Comparison of ENCODE assay signal across 25 mouse cellular contexts in the genomic region with DNA sequence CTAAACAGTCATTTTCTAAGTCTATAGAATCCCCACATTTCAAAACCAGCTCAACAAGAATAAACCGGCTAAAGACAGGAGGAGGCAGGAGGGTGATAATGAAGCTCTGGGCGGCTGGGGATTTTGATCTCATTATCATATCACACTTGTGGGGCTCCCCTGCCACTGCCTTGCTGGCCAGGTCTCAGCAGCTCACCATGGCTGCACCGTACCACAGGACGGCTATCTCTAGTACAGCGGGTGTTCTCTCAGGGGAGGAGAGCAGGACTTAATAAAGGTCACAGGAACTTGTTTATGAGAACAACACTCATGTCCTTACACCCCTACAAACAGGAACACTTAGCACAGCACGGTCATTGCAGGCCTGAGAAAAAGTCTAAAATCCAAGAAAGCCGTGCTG. TPM values are rescaled to one million over a fixed set of nuclear protein-coding genes. Genes with fewer than 3 reads are reported as not detected.
A peak's percentile ranks its signal among the peaks of the same experiment; 100 is the strongest.
DNase-seq lines count a peak whose midpoint lies in the region; ATAC-seq and TF ChIP-seq lines count a peak whose summit lies in the region.
"Had no signal": no experiment of that assay in that cellular context is flagged by ENCODE, and none has a peak within 500 bp of the region (broad histone marks: within the 10 kb centered on the region; RNA-seq: fewer than 3 reads in every experiment).

No protein-coding gene starts in this region.

- peak; percentile 53; the same call in 1 of the 2 replicates for ATAC-seq in stomach, embryonic 15.5 days (ENCODE audit: insufficient read depth, low FRiP score, low read depth)
- ATAC-seq in stomach, postnatal 0 days (ENCODE audit: low FRiP score, low TSS enrichment) = no peak
- ATAC-seq in liver, embryonic 16.5 days (ENCODE audit: low read depth) = peak; percentile 95
- ATAC-seq in hindbrain, embryonic 12.5 days (ENCODE audit: low FRiP score) = no peak
- ATAC-seq: forebrain, embryonic 13.5 days; intestine, postnatal 0 days; lung, postnatal 0 days; Patski had no signal

- no peak for DNase-seq in stomach, postnatal 0 days (ENCODE audit: low spot score)
- DNase-seq in liver = peak; percentile 68
- no peak for DNase-seq in adrenal gland, adult 18-20 months (ENCODE audit: low spot score in 2 of 2)
- DNase-seq in kidney, postnatal 4 days = no peak
- DNase-seq: B cell, adult 2 months; thymus, postnatal 14 days had no signal

- no peak overlapping the region for H3K9ac ChIP-seq in stomach, embryonic 15.5 days
- H3K9ac ChIP-seq in stomach, postnatal 0 days (ENCODE audit: low read length) = no peak overlapping the region
- no peak overlapping the region for H3K9ac ChIP-seq in liver, embryonic 16.5 days (ENCODE audit: low read depth, low read length)
- H3K9ac ChIP-seq in hindbrain, embryonic 12.5 days = no peak overlapping the region
- H3K9ac ChIP-seq: embryonic facial prominence, embryonic 12.5 days; forebrain, embryonic 13.5 days; heart, embryonic 12.5 days; midbrain, embryonic 12.5 days had no signal

- H3K27ac ChIP-seq in stomach, embryonic 15.5 days = no peak overlapping the region
- H3K27ac ChIP-seq in stomach, postnatal 0 days (replicated peaks) = no peak overlapping the region
- peak overlapping the region; percentile 70 for H3K27ac ChIP-seq in liver, embryonic 16.5 days (ENCODE audit: low read length)
- no peak overlapping the region for H3K27ac ChIP-seq in hindbrain, embryonic 12.5 days
- H3K27ac ChIP-seq: embryonic facial prominence, embryonic 12.5 days; forebrain, embryonic 13.5 days; gastrocnemius, adult 2 months; hindbrain, embryonic 10.5 days; limb, embryonic 10.5 days; midbrain, embryonic 12.5 days had no signal

- no peak for TF ChIP-seq CTCF in stomach, postnatal 0 days (IDR thresholded peaks at IDR 0.05; ENCODE audit: low read depth)

- H3K4me2 ChIP-seq in stomach, embryonic 15.5 days = no peak overlapping the region
- H3K4me2 ChIP-seq in stomach, postnatal 0 days (replicated peaks; ENCODE audit: low read depth) = no peak overlapping the region
- H3K4me2 ChIP-seq in liver, embryonic 16.5 days (ENCODE audit: low read depth, low read length) = peak overlapping the region; percentile 21; the same call in 1 of the 2 replicates
- no peak overlapping the region for H3K4me2 ChIP-seq in hindbrain, embryonic 12.5 days (replicated peaks)
- H3K4me2 ChIP-seq: embryonic facial prominence, embryonic 12.5 days; forebrain, embryonic 13.5 days; heart, embryonic 12.5 days; midbrain, embryonic 12.5 days had no signal

- no peaks in the 10 kb centered on the region for H3K27me3 ChIP-seq in stomach, embryonic 15.5 days (replicated peaks)
- H3K27me3 ChIP-seq in stomach, postnatal 0 days (ENCODE audit: control insufficient read depth, insufficient read depth, low read length) = no peaks in the 10 kb centered on the region
- no peaks in the 10 kb centered on the region for H3K27me3 ChIP-seq in liver, embryonic 16.5 days (ENCODE audit: control insufficient read depth, insufficient read depth, low read depth, low read length)
- no peaks in the 10 kb centered on the region for H3K27me3 ChIP-seq in hindbrain, embryonic 12.5 days
- H3K27me3 ChIP-seq: CH12.LX; embryonic facial prominence, embryonic 12.5 days; forebrain, embryonic 13.5 days; heart, embryonic 12.5 days; midbrain, embryonic 12.5 days; Patski had no signal

- WGBS in stomach, embryonic 15.5 days = 81% methylated on average over 7 of the region's 7 CpGs
- 90% methylated on average over 7 of the region's 7 CpGs for WGBS in stomach, postnatal 0 days
- WGBS in liver, embryonic 16.5 days (ENCODE audit: insufficient replicate concordance) = 47% methylated on average over 7 of the region's 7 CpGs
- 93% methylated on average over 7 of the region's 7 CpGs for WGBS in hindbrain, embryonic 12.5 days

- H3K36me3 ChIP-seq in stomach, embryonic 15.5 days = peaks cover 5% of the 10 kb centered on the region; the same call in 1 of the 2 replicates
- peaks cover 10% of the 10 kb centered on the region for H3K36me3 ChIP-seq in stomach, postnatal 0 days (ENCODE audit: control insufficient read depth, insufficient read depth, low read length)
- peaks cover 17% of the 10 kb centered on the region for H3K36me3 ChIP-seq in liver, embryonic 16.5 days (ENCODE audit: control insufficient read depth, insufficient read depth)
- peaks cover 55% of the 10 kb centered on the region for H3K36me3 ChIP-seq in hindbrain, embryonic 12.5 days

- no peak for TF ChIP-seq EP300 in stomach, postnatal 0 days (optimal IDR thresholded peaks at IDR 0.05)

- no peak overlapping the region for H3K4me3 ChIP-seq in stomach, embryonic 15.5 days (replicated peaks)
- H3K4me3 ChIP-seq in stomach, postnatal 0 days (ENCODE audit: low read depth, low read length) = no peak overlapping the region
- no peak overlapping the region for H3K4me3 ChIP-seq in liver, embryonic 16.5 days (ENCODE audit: low read depth, low read length)
- H3K4me3 ChIP-seq in hindbrain, embryonic 12.5 days = no peak overlapping the region
- H3K4me3 ChIP-seq: embryonic facial prominence, embryonic 12.5 days; erythroblast, embryonic 14.5 days; forebrain, embryonic 13.5 days; gastrocnemius, adult 2 months; heart, embryonic 12.5 days; hindbrain, embryonic 10.5 days; limb, embryonic 10.5 days; midbrain, embryonic 12.5 days had no signal

- no peaks in the 10 kb centered on the region for H3K9me3 ChIP-seq in stomach, embryonic 15.5 days
- H3K9me3 ChIP-seq in stomach, postnatal 0 days (ENCODE audit: control insufficient read depth, low read length) = no peaks in the 10 kb centered on the region
- H3K9me3 ChIP-seq in liver, embryonic 16.5 days (replicated peaks; ENCODE audit: control insufficient read depth, low read length) = no peaks in the 10 kb centered on the region
- no peaks in the 10 kb centered on the region for H3K9me3 ChIP-seq in hindbrain, embryonic 12.5 days (replicated peaks)
- H3K9me3 ChIP-seq: embryonic facial prominence, embryonic 12.5 days; forebrain, embryonic 13.5 days; G1E; heart, embryonic 12.5 days; hindbrain, embryonic 10.5 days; limb, embryonic 10.5 days; midbrain, embryonic 12.5 days had no signal

- H3K4me1 ChIP-seq in stomach, embryonic 15.5 days = no peaks in the 10 kb centered on the region
- H3K4me1 ChIP-seq in stomach, postnatal 0 days (replicated peaks; ENCODE audit: control insufficient read depth, insufficient read depth) = no peaks in the 10 kb centered on the region
- peaks cover 8% of the 10 kb centered on the region for H3K4me1 ChIP-seq in liver, embryonic 16.5 days (ENCODE audit: control insufficient read depth, low read depth, low read length)
- H3K4me1 ChIP-seq in hindbrain, embryonic 12.5 days = no peaks in the 10 kb centered on the region
- H3K4me1 ChIP-seq: embryonic facial prominence, embryonic 12.5 days; forebrain, embryonic 13.5 days; heart, embryonic 12.5 days; hindbrain, embryonic 10.5 days; limb, embryonic 10.5 days; midbrain, embryonic 12.5 days had no signal

RNA-seq across cellular contexts. Expression of gene Vps33a, which starts 17.1 kb away (rescaled TPM):
- 22.7 and 23.3 TPM in 2 replicates for polyA plus RNA-seq in stomach, embryonic 15.5 days (2015; fragmentation: Nextera tagmentation; extraction: Ambion mirVana)
- polyA plus RNA-seq in stomach, postnatal 0 days (2015; fragmentation: Nextera tagmentation; extraction: Ambion mirVana) = 12.1 and 14.6 TPM in 2 replicates
- 19.6 and 20.0 TPM in 2 replicates for polyA plus RNA-seq in liver, embryonic 16.5 days (2015; fragmentation: Nextera tagmentation; extraction: Ambion mirVana)
- 10 to 100 TPM; 43.8 to 49.3 TPM for total RNA-seq in adrenal gland, adult 18-20 months (2021)
- 41.4 and 43.7 TPM in 2 replicates for polyA plus RNA-seq in hindbrain, embryonic 12.5 days (2016; fragmentation: Nextera tagmentation; extraction: Ambion mirVana)

RNA-seq across cellular contexts. Expression of gene Gm49027, which starts 30.4 kb away (rescaled TPM):
- 7.5 and 8.2 TPM in 2 replicates for polyA plus RNA-seq in stomach, embryonic 15.5 days (2015; fragmentation: Nextera tagmentation; extraction: Ambion mirVana)
- polyA plus RNA-seq in stomach, postnatal 0 days (2015; fragmentation: Nextera tagmentation; extraction: Ambion mirVana) = 5.6 and 7.0 TPM in 2 replicates
- polyA plus RNA-seq in liver, embryonic 16.5 days (2015; fragmentation: Nextera tagmentation; extraction: Ambion mirVana) = 0.06 and 0.28 TPM in 2 replicates
- 10 to 100 TPM in 1 of 2 experiments, 1 to 10 TPM in 1; 4.3 to 11.6 TPM for total RNA-seq in adrenal gland, adult 18-20 months (2021)
- 1.6 and 2.4 TPM in 2 replicates for polyA plus RNA-seq in hindbrain, embryonic 12.5 days (2016; fragmentation: Nextera tagmentation; extraction: Ambion mirVana)
- total RNA-seq: heart, postnatal 10 days; liver, adult 2 months; neutrophil, adult 5-6 weeks had no signal
- polyA plus RNA-seq: erythroblast, embryonic 14.5 days; hindbrain, embryonic 10.5 days; limb, embryonic 10.5 days had no signal

RNA-seq across cellular contexts. Expression of gene Diablo, which starts 31.7 kb away (rescaled TPM):
- 100 and 103 TPM in 2 replicates for polyA plus RNA-seq in stomach, embryonic 15.5 days (2015; fragmentation: Nextera tagmentation; extraction: Ambion mirVana)
- polyA plus RNA-seq in stomach, postnatal 0 days (2015; fragmentation: Nextera tagmentation; extraction: Ambion mirVana) = 70.6 and 70.8 TPM in 2 replicates
- polyA plus RNA-seq in liver, embryonic 16.5 days (2015; fragmentation: Nextera tagmentation; extraction: Ambion mirVana) = 49.1 TPM in 2 replicates
- total RNA-seq in adrenal gland, adult 18-20 months (2021) = 10 to 100 TPM; 73.5 to 83.4 TPM
- polyA plus RNA-seq in hindbrain, embryonic 12.5 days (2016; fragmentation: Nextera tagmentation; extraction: Ambion mirVana) = 112 and 124 TPM in 2 replicates

RNA-seq across cellular contexts. Expression of gene B3gnt4, which starts 45.4 kb away (rescaled TPM):
- 0.45 and 0.51 TPM in 2 replicates for polyA plus RNA-seq in stomach, embryonic 15.5 days (2015; fragmentation: Nextera tagmentation; extraction: Ambion mirVana)
- polyA plus RNA-seq in stomach, postnatal 0 days (2015; fragmentation: Nextera tagmentation; extraction: Ambion mirVana) = 0.13 TPM in 2 replicates
- polyA plus RNA-seq in liver, embryonic 16.5 days (2015; fragmentation: Nextera tagmentation; extraction: Ambion mirVana) = 0.11 TPM in 1 of 2 replicates, not detected in the other
- total RNA-seq in adrenal gland, adult 18-20 months (2021) = under 1 TPM; 0.35 to 0.36 TPM
- 1.4 and 1.5 TPM in 2 replicates for polyA plus RNA-seq in hindbrain, embryonic 12.5 days (2016; fragmentation: Nextera tagmentation; extraction: Ambion mirVana)
- total RNA-seq: gastrocnemius, adult 2 months; heart, postnatal 10 days; liver, adult 2 months; neutrophil, adult 5-6 weeks had no signal
- polyA plus RNA-seq: erythroblast, embryonic 14.5 days; G1E; liver, adult 2 months had no signal

Comparison
In these comparisons a context has a peak if more than half of its experiments do, and no peak if none do; other contexts are left out.
1. ATAC-seq: peak in stomach, embryonic 15.5 days (single experiment) and liver, embryonic 16.5 days (single experiment); none in stomach, postnatal 0 days (single experiment) and hindbrain, embryonic 12.5 days (single experiment).